Mouse (Mus musculus) heart, postnatal 25 days (tissue): ENCODE data around the gene Sec22c. TPM values are rescaled to one million over a fixed set of nuclear protein-coding genes. Genes with fewer than 3 reads are reported as not detected.
A peak's percentile ranks its signal among the peaks of the same experiment; 100 is the strongest.

Experiments
- DNase-seq: peaks from one replicate; pipeline ENCODE4 v3.0.0; 2022; ENCODE audit warnings: low spot score
- intact Hi-C: fragments of 180-260 bp; cut with DNase I; formaldehyde crosslinking; loops from one replicate; pipeline ENCODE4 v1.15.1; 2025
- total RNA-seq, 2 experiments: library from RNA; stranded (reverse); gene quantifications; 2 replicates each; pipeline ENCODE4 v1.2.3; 2021

Gene Sec22c
- total RNA-seq: 1 to 10 TPM; 4.6 to 6.8 TPM

GRCm38 (mm10) chr9:121704646-121705625, at the start of gene Sec22c:
Sec22c (minus strand) TSS chr9:121705490.
- intact Hi-C loops: no loop called here
- DNase-seq: peak; percentile 92

GRCm38 (mm10) chr9:121754624-121755023, 49.3 kb upstream of the Sec22c start:
- intact Hi-C loops: no loop called here
- DNase-seq: no peak

DNA sequence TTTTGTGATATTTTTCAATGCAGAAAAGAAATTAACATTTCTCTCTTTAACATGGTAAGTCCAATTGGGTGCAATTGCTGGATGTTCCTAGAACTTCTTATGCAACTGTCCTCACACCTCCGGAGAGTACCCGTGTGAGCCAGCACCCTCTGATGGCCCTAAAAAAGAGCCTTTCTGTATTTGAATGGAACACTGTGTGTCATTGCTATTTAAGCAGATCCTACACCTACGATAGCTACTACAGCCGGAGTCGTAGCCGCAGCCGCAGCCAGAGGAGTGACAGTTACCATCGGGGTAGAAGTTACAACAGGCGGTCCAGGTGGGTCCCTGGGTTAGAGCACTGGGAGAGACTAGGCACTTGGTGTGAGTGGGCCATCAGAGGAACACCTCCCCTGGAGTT, 47.5 kb upstream of the Sec22c start:
- intact Hi-C loops: no loop called here

GRCm38 (mm10) chr9:121744051-121744450, 38.8 kb upstream of the Sec22c start:
- no peak for DNase-seq
- intact Hi-C loops: no loop called here

More for the DNA sequence above, 47.5 kb upstream of the Sec22c start:
- no peak for DNase-seq

DNA sequence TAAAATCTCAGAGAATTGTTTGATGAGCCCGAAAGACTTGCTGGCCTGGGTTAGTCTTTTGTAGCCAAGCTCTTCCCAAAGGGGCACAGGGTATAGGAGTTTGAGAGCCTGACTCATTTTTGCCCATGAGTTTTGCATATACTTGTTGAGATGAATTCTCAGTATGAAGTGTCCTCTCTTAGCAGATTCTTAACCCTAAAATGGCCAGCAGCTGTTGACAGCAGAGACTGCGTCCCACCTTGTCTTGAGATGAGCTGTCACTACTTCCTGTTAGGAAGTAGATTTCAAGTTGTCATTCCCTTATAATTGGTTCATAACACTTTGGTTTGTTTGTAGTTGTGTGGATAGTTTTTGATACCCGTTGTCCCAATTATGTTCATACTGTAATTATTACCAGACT, 35.9 kb upstream of the Sec22c start:
- intact Hi-C loops: no loop called here

DNA sequence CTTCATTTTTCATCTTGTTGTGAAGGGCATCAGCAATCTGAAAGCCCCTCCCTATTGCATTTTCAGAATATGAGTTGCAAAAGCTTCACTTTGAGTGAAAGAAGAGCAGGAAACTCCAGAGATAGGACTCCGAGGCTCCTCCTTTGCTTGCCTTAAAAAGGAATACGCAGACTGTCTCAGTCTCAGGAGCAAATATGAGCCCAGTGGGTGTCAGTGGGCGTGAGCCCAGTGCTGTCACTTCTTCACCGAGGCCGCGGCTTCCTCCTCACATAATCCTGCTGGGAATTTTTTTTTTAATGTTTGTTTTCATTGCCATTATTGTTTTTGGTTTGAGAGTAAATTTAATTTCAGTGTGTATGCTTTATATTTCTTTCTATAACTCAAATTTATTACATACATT, 35.2 kb upstream of the Sec22c start:
- intact Hi-C loops: no loop called here
- no peak for DNase-seq

More for the DNA sequence above, 35.9 kb upstream of the Sec22c start:
- DNase-seq: no peak

DNA sequence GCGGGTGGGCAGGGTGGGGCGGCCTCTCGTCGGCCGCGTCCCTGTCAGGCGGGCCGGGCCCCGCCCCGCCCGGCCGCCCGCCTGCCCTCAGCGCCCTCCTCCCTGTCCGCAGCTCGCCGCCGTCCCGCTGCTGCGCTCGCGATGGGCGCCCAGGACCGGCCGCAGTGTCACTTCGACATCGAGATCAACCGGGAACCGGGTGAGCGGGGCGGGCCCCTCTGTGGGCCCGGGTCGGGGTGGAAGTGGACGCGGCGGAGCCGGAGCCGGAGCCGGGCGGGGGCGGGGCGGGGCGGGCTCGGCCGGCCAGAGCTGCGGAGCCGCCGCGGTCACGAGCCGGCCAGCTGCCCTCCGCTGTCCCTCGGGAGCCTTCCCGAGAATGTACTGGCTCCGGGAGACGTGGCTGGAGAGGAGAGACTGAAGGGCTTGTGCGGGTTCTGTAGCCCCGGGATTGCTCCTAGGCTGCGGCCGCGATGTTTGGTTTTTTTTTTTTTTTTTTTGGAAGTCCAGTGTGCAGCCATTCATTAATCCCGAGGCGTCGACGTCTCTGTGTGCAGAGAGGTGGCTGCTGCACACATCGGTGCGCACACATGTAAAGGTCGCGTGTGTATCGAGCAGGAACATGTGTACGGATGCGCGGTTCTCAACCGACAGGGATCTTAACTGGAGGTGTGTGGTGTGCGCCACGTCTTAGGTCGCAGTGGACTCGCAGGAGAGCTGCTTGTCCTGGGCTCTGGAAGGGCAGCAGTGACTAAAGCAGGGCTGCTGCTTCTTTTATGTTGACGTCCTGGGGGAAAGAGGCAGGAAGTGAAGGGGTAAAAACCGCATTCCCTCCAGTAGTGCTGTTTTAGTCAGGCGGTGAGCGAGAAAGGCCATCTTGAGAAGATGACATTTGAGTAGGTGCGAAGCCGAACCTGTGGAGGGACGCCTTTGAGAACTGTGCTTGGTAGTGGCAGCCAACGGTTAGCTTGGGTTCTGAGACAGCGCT, 14.3 kb upstream of the Sec22c start:
- intact Hi-C loops: no loop called here
- no peak for DNase-seq

- intact Hi-C loops: no loop called here
- DNase-seq: peak; percentile 97
Measured at GRCm38 (mm10) chr9:121718792-121719318, 13.6 kb upstream of the Sec22c start, which contains the start of gene Nktr. Nktr (plus strand) TSS chr9:121719169.

DNA sequence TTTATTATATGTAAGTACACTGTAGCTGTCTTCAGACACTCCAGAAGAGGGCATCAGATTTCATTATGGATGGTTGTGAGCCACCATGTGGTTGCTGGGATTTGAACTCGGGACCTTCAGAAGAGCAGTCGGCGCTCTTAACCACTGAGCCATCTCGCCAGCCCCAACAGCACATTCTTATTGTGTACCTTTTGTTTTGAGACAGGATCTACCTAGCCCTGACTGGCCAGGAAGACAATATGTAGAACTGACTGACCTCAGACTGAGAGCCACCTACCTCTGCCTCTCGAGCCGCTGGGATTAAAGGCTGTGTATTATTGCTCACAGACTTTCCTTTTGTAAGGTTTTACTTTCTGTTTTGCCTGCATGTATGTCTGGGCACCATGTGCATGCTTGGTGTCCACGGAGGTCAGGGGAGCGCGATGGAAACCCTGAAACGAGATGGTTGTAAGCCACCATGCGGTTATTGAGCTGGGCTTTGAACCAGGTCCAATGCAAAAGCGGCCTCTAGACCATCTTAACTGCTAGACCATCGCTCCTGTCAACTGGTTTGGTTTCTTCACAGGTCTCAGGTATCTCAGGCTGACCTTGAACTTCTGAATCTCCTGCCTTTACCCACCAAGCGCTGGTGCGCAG, 12.9 kb upstream of the Sec22c start:
- DNase-seq: no peak
- intact Hi-C loops: no loop called here

DNA sequence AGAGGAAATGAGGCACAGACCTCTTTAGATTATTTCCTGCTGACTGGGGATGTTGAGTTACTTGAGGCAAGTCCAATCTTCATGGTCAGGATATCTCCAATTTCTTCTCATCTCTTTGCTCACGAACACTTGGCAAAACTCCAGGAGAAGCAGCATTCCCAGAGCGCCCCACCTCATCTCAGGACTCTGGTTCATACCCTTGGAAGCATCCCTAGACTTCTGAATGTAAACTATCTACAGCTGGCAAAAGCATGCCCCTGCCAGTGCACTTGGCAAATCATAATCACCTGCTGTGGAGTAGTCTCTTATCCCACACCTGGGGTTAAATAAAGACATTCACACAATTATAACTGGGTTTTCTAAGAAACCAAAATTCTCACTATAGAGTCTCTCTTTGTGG, 11.8 kb upstream of the Sec22c start:
- DNase-seq: no peak
- intact Hi-C loops: no loop called here

GRCm38 (mm10) chr9:121710584-121710975, 5.3 kb upstream of the Sec22c start:
- intact Hi-C loops: no loop called here
- DNase-seq: no peak

- DNase-seq: peak; percentile 94
- intact Hi-C loops: no loop called here
Measured at GRCm38 (mm10) chr9:121709898-121710583, 4.8 kb upstream of the Sec22c start, which contains the start of gene Ss18l2. Ss18l2 (plus strand) TSS chr9:121710329.

- intact Hi-C loops: no loop called here
- DNase-seq: no peak
Measured at GRCm38 (mm10) chr9:121708506-121709486, 3.5 kb upstream of the Sec22c start.

DNA sequence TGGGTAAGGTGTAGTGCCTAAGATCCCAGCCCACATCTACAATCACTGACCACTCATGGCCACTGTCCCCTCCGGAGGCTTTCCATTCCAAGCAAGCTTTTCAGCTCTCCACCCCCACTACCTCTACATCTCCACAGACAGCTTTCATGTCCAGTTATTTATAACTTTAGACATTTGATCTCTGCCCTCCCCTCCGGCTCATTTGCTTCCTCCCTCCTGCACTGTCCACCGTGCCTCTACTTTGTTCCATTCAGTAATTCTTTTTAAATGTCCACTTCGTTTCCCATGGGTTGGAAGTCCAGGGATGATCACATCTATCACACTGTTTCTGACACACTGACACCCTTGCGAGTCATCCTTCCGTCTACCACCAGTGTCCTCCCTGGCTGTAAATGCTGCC, 2.5 kb upstream of the Sec22c start:
- intact Hi-C loops: no loop called here
- DNase-seq: no peak

DNA sequence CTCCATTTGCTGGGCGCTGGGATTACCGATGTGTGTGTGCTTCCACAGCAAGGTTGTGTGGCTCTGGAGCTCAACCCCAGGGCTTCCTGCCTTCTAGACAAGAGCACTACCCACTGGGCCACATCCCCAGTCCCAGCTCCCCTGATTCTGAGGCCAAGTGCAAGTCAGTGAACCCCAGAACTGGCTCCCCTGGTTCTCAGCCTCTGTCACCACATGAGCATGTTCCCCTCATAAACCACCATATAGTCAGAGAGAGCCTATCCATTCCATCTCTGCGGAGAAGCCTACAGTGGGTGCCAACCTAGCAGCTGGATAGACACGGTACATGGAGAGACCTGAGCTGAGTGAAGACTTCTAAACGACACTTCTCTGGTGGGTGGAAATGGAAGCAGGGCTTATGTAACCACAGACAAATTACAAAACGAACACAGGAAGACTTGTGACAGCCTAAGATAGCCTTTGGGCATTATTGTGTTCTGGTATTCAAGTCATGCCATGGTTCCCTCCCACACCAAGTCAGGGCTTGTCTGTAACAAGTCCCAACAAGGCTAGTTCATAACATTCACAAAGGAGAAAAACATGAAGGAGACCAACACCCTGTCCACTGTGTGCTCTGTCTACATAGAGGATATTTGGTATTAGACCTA, 862 bp upstream of the Sec22c start:
- no peak for DNase-seq
- intact Hi-C loops: no loop called here

- intact Hi-C loops: no loop called here
- DNase-seq: no peak
Measured at GRCm38 (mm10) chr9:121704261-121704645, 1.0 kb downstream of the Sec22c start.
